Mouse (Mus musculus) liver, embryonic 11.5 days (tissue): ENCODE results near the gene Ccnyl1. TPM values are rescaled to one million over a fixed set of nuclear protein-coding genes. Genes with fewer than 3 reads are reported as not detected.

ENCODE experiments used
- ATAC-seq: fragments of 200-750 bp; cut with Nextera tagmentation; replicated peaks from 2 replicates; pipeline ENCODE4 v1.8.0; 2017; ENCODE audit warnings: moderate number of reproducible peaks, mild to moderate bottlenecking, moderate TSS enrichment, moderate library complexity; ENCODE audit not compliant: low FRiP score
- DNase-seq: peaks from one replicate; pipeline ENCODE4 v3.0.0-alpha.2; 2017; ENCODE audit warnings: low spot score
- H3K27ac ChIP-seq: fragments of 300-500 bp; sonication (generic); 2 replicates; pipeline ENCODE4 v1.5.1; 2014; ENCODE audit warnings: mild to moderate bottlenecking, low read depth, low read length, control low read depth
- H3K27me3 ChIP-seq: fragments of 300-500 bp; sonication (generic); replicated peaks from 2 replicates; pipeline ENCODE4 v1.6.1; 2014; ENCODE audit warnings: low read length, mixed read lengths; ENCODE audit not compliant: control insufficient read depth, insufficient read depth
- H3K36me3 ChIP-seq: fragments of 300-500 bp; sonication (generic); 2 replicates; pipeline ENCODE4 v1.6.1; 2014; ENCODE audit warnings: mild to moderate bottlenecking, low read length, moderate library complexity, mixed read lengths; ENCODE audit not compliant: control insufficient read depth, insufficient read depth
- H3K4me1 ChIP-seq: fragments of 300-500 bp; sonication (generic); replicated peaks from 2 replicates; pipeline ENCODE4 v1.6.1; 2014; ENCODE audit warnings: low read length, mixed read lengths; ENCODE audit not compliant: control insufficient read depth, insufficient read depth
- H3K4me2 ChIP-seq: fragments of 300-500 bp; sonication (generic); 2 replicates; pipeline ENCODE4 v1.6.1; 2014; ENCODE audit warnings: mild to moderate bottlenecking, control low read depth, moderate library complexity
- H3K4me3 ChIP-seq: fragments of 300-500 bp; sonication (generic); 2 replicates; pipeline ENCODE4 v1.5.1; 2014; ENCODE audit warnings: low read depth, low read length, control low read depth
- H3K9ac ChIP-seq: fragments of 300-500 bp; sonication (generic); 2 replicates; pipeline ENCODE4 v1.6.1; 2014; ENCODE audit warnings: low read depth, low read length, control low read depth
- H3K9me3 ChIP-seq: fragments of 300-500 bp; sonication (generic); 2 replicates; pipeline ENCODE4 v1.6.1; 2016; ENCODE audit warnings: low read length, inconsistent platforms, mixed read lengths; ENCODE audit not compliant: control insufficient read depth
- WGBS: fragments of 180-500 bp; shearing (Covaris S2); extraction: QIAGEN DNeasy Blood & Tissue Kit; methylation state at CpG from one replicate; pipeline ENCODE4 v1.1.7; 2014; 5-methylcytosine and 5-hydroxymethylcytosine counted together
- polyA plus RNA-seq: library from polyadenylated mRNA; unstranded; fragments of >200 nt; fragmentation: Nextera tagmentation; extraction: Ambion mirVana; gene quantifications from 2 replicates; pipeline ENCODE4 v1.2.1, GENCODE M21; 2014

Gene Ccnyl1
- polyA plus RNA-seq, 1 experiment from 2014 or later = 4.7 TPM

DNA sequence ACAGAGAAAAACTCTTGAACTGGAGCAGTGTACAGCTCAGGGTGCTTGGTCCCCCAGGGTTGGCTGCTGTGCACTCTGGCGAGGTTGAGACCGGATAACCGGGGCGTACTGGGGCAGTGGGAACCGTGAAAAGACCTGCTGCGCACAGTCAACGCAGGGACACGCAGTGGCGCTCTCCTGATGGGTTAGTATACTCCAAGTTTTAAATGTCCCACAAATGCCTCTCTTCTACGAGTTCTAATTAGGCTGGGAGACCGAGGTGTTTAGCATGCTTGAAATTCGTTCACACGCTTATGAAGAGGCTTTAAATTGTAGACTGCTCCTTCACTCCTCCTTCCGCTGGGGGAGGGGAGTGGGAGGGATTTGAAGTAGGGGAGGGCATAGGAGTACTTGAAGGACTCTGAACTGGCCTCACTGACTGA is 48.4 kb downstream of the Ccnyl1 start:
- H3K4me1 ChIP-seq = peaks cover 25% of the 10 kb centered on the region
- under 1% methylated on average over 14 of the region's 14 CpGs for WGBS
- H3K4me2 ChIP-seq = peak overlapping the region; percentile 100
- DNase-seq (peak; percentile 69), ATAC-seq (peak; percentile 24)
- H3K4me3 ChIP-seq = peak overlapping the region; percentile 65
- peak overlapping the region; percentile 78 for H3K9ac ChIP-seq
- no peaks in the 10 kb centered on the region for H3K9me3 ChIP-seq
- peaks cover 12% of the 10 kb centered on the region for H3K27me3 ChIP-seq
- 0 out of 2 replicates have a peak, but pooled peaks cover 2% of the 10 kb centered on the region for H3K36me3 ChIP-seq
- peak overlapping the region; percentile 82 for H3K27ac ChIP-seq

DNA sequence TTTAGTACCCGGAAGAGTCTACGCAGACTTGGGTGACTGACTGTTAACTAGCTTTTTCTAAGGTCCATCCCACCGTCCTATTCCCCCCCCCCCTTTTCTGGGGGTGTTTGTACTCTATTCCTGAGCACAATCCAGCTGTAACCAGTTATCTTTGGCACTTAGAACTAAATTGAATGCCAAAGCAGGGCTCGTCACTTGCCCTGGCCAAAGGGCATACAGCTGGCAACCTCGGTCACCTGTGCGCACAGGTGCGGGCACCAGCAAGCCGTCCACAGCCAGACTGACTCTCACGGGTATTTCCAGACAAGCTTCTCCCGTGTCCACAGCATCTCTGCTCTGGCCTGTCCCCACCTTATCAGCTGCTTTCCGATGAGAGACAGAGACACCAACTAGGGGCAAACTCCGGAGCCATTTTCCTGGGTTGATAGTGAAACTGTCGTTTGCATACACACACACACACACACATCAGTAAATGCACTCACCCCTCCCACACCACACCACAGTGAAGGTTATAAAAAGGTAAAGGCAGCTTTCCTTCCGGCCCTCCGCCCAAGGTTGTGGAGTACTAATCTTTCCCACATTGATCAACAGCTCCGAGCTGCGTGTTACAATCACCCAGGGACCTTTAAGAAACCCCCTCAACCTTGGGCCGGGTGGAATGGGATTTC is 52.6 kb downstream of the Ccnyl1 start:
- H3K4me1 ChIP-seq = no peaks in the 10 kb centered on the region; the same call in 1 of the 2 replicates
- 82% methylated on average over 18 of the region's 18 CpGs for WGBS
- no peaks in the 10 kb centered on the region for H3K9me3 ChIP-seq
- no peaks in the 10 kb centered on the region for H3K27me3 ChIP-seq
- DNase-seq (no peak), ATAC-seq (no peak)
- no peak overlapping the region for H3K27ac ChIP-seq
- H3K36me3 ChIP-seq = no peaks in the 10 kb centered on the region
- no peak overlapping the region for H3K9ac ChIP-seq
- no peak overlapping the region for H3K4me2 ChIP-seq
- H3K4me3 ChIP-seq = no peak overlapping the region

DNA sequence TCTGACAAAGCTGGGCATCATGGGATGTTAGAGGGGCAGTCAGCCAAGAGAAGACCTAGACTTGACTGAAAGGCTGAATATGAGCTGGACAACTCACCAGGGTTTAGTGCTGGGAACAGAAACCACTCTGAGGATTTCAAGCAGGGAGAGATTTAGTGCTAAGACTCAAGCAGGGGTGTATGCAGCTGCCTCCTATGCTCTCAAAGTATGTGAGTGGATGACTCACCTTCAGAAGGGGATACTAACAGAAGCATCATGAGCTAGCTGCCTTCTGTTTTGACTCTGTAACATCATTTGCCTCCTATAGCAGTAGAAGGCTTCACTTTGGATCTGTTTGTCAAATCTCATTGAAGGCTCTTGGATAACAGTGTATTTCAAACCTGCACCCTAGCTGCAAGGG is 54.4 kb downstream of the Ccnyl1 start:
- Histone ChIP-seq H3K9me3 (no peaks in the 10 kb centered on the region), H3K36me3 (no peaks in the 10 kb centered on the region), H3K27ac (no peak overlapping the region), H3K4me2 (no peak overlapping the region), H3K4me3 (no peak overlapping the region), H3K27me3 (no peaks in the 10 kb centered on the region), H3K9ac (no peak overlapping the region), H3K4me1 (no peaks in the 10 kb centered on the region)
- no peak for DNase-seq
- ATAC-seq = no peak

DNA sequence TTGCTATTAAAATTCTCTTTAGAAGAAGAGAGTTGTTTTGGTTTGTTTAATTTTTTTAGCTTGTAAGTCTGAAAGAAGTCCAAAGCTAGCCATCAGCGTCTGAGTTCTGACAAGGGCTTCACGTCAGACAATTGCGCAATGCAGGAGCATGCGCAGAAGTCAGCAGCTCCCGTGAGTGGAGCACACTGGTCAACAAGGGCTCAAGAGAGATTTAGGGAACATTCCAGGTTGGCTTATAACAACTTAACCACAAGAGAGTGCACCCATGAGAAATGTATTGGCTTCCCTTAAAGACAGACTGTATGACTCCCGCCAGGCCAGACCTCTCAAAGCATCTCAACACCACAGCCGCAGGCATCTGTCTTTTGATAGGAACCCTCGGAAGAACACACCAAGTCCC is 62.9 kb downstream of the Ccnyl1 start:
- Histone ChIP-seq H3K36me3 (no peaks in the 10 kb centered on the region), H3K27ac (no peak overlapping the region), H3K27me3 (no peaks in the 10 kb centered on the region), H3K9ac (no peak overlapping the region), H3K4me3 (no peak overlapping the region), H3K4me2 (no peak overlapping the region), H3K9me3 (no peaks in the 10 kb centered on the region), H3K4me1 (no peaks in the 10 kb centered on the region; the same call in 1 of the 2 replicates)
- WGBS = 68% methylated on average over 8 of the region's 8 CpGs
- DNase-seq (no peak), ATAC-seq (no peak)

DNA sequence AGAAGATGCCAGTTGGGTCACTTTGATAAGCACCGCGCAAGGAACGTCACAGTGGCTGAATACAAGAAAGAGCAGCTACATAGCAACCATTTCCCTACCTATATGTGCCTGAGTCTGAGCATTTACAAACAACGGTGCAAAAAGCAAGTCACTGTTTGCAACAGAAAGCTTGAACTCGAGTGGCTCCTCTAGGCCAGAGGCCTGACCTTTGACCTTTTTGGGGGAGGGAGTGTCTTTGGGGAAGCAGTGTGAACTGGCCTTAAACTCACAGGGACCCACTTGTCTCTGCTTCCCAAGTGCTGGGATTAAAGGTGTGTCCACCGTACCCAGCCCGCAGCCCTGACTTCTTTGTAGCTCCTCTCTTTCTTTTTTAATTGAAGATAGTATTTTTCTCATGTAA is 63.4 kb downstream of the Ccnyl1 start:
- H3K4me3 ChIP-seq = no peak overlapping the region
- H3K27me3 ChIP-seq = no peaks in the 10 kb centered on the region
- H3K4me1 ChIP-seq = no peaks in the 10 kb centered on the region; the same call in 1 of the 2 replicates
- H3K4me2 ChIP-seq = no peak overlapping the region
- H3K9me3 ChIP-seq = no peaks in the 10 kb centered on the region
- 71% methylated on average over 7 of the region's 7 CpGs for WGBS
- no peak overlapping the region for H3K9ac ChIP-seq
- no peak overlapping the region for H3K27ac ChIP-seq
- no peak for ATAC-seq
- H3K36me3 ChIP-seq = no peaks in the 10 kb centered on the region
- DNase-seq = no peak

DNA sequence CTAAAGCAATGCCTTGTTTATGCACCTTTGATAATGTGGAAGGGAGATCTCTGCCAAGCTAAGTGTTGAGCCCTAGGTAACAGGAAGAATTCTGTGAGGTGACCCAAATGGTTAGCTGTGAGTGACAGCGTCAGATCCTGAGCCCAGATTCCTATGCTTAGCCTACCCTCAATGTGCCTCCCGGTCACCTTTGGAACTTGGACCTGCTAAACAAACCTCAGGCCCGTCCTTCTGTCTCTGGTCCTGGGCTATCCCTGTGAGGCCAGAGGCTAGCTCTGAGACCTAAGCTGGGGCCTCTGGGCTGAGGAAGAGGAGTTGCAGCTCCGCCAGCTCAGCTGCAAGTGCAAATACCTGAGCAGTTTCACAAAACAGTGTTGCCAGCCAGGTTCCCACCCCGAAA is 64.4 kb downstream of the Ccnyl1 start:
- Histone ChIP-seq H3K4me2 (no peak overlapping the region), H3K4me3 (no peak overlapping the region), H3K4me1 (no peaks in the 10 kb centered on the region; the same call in 1 of the 2 replicates), H3K36me3 (no peaks in the 10 kb centered on the region), H3K9me3 (no peaks in the 10 kb centered on the region), H3K27ac (no peak overlapping the region), H3K9ac (no peak overlapping the region), H3K27me3 (no peaks in the 10 kb centered on the region)
- no peak for ATAC-seq
- WGBS = 75% methylated on average over 5 of the region's 5 CpGs
- no peak for DNase-seq

DNA sequence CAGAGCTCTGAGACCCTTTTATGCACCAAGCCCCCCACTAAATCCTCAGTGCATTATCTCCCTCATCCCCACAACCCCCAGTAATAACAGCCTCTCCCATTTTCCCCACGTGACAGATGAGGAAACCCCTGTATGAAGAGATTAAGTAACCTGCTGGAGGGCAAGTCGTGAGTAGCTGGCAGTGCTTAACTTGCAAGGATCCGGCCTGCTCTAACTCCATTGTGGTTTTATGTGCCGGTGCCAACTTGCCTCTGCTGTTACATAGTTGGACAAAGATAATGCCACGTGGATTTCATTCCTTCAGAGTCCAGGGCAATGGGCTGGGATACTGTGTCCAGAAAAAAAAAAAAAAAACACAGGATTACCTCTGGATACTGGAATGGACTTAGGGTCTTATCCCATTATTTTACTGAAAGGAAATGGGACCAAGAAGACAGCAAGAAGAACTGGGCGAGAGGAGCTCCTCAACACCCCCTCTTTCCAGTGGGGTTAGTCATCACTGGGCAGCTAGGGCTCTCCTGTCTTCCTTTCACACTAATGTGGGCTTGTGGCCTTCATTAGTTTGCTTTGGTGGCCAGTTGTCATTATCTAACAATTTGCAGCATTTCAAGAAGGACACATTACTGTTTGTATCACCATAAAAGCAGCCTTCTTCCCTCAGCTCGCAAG is 65.8 kb downstream of the Ccnyl1 start:
- H3K9me3 ChIP-seq = no peaks in the 10 kb centered on the region
- ATAC-seq (no peak), DNase-seq (no peak)
- no peaks in the 10 kb centered on the region for H3K27me3 ChIP-seq
- no peak overlapping the region for H3K4me2 ChIP-seq
- no peaks in the 10 kb centered on the region for H3K36me3 ChIP-seq
- H3K4me1 ChIP-seq = no peaks in the 10 kb centered on the region; the same call in 1 of the 2 replicates
- WGBS = 50% methylated on average over 7 of the region's 7 CpGs
- no peak overlapping the region for H3K9ac ChIP-seq
- H3K4me3 ChIP-seq = no peak overlapping the region
- no peak overlapping the region for H3K27ac ChIP-seq

DNA sequence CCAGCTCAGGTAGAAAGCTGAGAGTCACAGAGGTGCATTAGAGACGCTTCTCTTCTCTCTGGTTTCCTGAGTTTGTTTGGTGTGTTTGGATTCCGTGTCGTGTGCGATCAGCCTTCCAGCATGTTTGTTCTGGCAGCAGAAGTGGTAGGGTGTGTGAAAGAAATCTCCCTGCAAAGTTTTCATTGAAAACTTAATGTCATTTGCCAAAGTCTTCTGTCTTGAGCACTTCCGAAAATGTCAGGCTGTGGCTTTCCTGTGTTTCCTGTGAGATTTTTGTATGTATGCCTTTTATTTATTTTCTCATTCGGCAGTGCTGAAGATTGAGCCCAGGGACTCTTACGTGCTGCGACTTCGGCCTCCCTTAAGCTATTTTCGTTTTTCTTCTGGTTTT is 66.4 kb downstream of the Ccnyl1 start:
- Histone ChIP-seq H3K4me3 (no peak overlapping the region), H3K36me3 (no peaks in the 10 kb centered on the region), H3K27ac (no peak overlapping the region), H3K4me1 (no peaks in the 10 kb centered on the region; the same call in 1 of the 2 replicates), H3K4me2 (no peak overlapping the region), H3K9me3 (no peaks in the 10 kb centered on the region), H3K9ac (no peak overlapping the region), H3K27me3 (no peaks in the 10 kb centered on the region)
- WGBS = 65% methylated on average over 10 of the region's 10 CpGs
- DNase-seq = no peak
- ATAC-seq = no peak

DNA sequence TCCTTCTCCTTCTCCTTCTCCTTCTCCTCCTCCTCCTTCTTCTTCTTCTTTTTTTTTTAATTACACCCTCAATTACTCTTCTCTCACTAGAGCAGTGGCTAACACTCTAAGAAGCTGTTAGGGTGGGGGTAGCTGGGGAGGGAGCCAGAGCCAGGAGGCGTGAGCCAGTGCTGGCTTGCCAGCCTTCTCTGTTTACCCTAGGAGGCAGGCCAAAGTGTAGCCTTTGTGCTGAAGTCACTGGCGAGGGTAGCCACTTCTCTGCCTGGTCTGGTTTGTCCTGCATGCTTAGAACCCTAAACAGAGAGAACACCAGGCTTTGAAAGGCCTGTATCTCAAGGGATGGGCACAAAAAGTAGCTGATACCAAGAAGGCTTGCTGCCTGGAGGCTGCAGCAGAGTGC is 67.0 kb downstream of the Ccnyl1 start:
- Histone ChIP-seq H3K4me1 (no peaks in the 10 kb centered on the region; the same call in 1 of the 2 replicates), H3K27ac (no peak overlapping the region), H3K27me3 (no peaks in the 10 kb centered on the region), H3K4me2 (no peak overlapping the region), H3K36me3 (no peaks in the 10 kb centered on the region), H3K9me3 (no peaks in the 10 kb centered on the region), H3K4me3 (no peak overlapping the region), H3K9ac (no peak overlapping the region)
- whole genome bisulfite sequencing = 43% methylated on average over 2 of the region's 2 CpGs
- 0 out of 2 replicates have a peak, but pooled peaks have one; percentile 34 for ATAC-seq
- DNase-seq = no peak
